Mouse (Mus musculus) heart, postnatal 4 days (tissue): ENCODE measurements around the gene Tac4. TPM values are rescaled to one million over a fixed set of nuclear protein-coding genes. Genes with fewer than 3 reads are reported as not detected.

ENCODE experiments used
- DNase-seq: peaks from one replicate; pipeline ENCODE4 v3.0.0; 2021
- total RNA-seq, 2 experiments: library from RNA; stranded (reverse); gene quantifications; 2 replicates each; pipeline ENCODE4 v1.2.3; 2021

Tac4 gene
- total RNA-seq, 2 experiments from 2014 or later = not detected

- DNase-seq = no peak
Measured at GRCm38 (mm10) chr11:95318116-95318515, 56.8 kb downstream of the Tac4 start.

Other genes starting within 250 kb of the Tac4 start
- 100 to 1,000 TPM; 178 to 200 TPM for gene Pdk2, start 220.2 kb upstream of the Tac4 start, total RNA-seq
- 10 to 100 TPM; 16.1 to 16.4 TPM for gene Itga3, start 184.7 kb upstream of the Tac4 start, total RNA-seq
- not detected for gene Dlx3, start 141.4 kb upstream of the Tac4 start, total RNA-seq
- not detected for gene Dlx4, start 115.3 kb upstream of the Tac4 start, total RNA-seq
- gene Kat7, start 48.7 kb downstream of the Tac4 start, total RNA-seq = 10 to 100 TPM; 52.9 to 54.3 TPM
- 10 to 100 TPM in 1 of 2 experiments, 1 to 10 TPM in 1; 8.4 to 11.5 TPM for gene Fam117a, start 75.5 kb downstream of the Tac4 start, total RNA-seq
- 10 to 100 TPM; 57.1 to 60.5 TPM for gene Slc35b1, start 123.2 kb downstream of the Tac4 start, total RNA-seq
- 100 to 1,000 TPM; 111 to 133 TPM for gene Spop, start 152.6 kb downstream of the Tac4 start, total RNA-seq